Mouse (Mus musculus) intestine, embryonic 14.5 days (tissue): ENCODE data around the gene Ncoa3. TPM values are rescaled to one million over a fixed set of nuclear protein-coding genes. Genes with fewer than 3 reads are reported as not detected.

Source experiments
- ATAC-seq: fragments of 200-750 bp; cut with Nextera tagmentation; replicated peaks from 2 replicates; pipeline ENCODE4 v1.8.0; 2017; ENCODE audit warnings: low read depth, moderate number of reproducible peaks, moderate TSS enrichment, moderate library complexity; ENCODE audit not compliant: low FRiP score, low TSS enrichment
- DNase-seq: peaks from one replicate; pipeline ENCODE4 v3.0.0-alpha.2; 2018; ENCODE audit warnings: low spot score
- H3K27ac ChIP-seq: fragments of 300-500 bp; sonication (generic); 2 replicates; pipeline ENCODE4 v1.5.1; 2014; ENCODE audit warnings: low read depth, mild to moderate bottlenecking, control low read depth
- H3K27me3 ChIP-seq: fragments of 300-500 bp; sonication (generic); replicated peaks from 2 replicates; pipeline ENCODE4 v1.6.1; 2014; ENCODE audit warnings: low read length, control low read depth; ENCODE audit not compliant: control insufficient read depth, insufficient read depth
- H3K36me3 ChIP-seq: fragments of 300-500 bp; sonication (generic); 2 replicates; pipeline ENCODE4 v1.6.1; 2014; ENCODE audit warnings: low read length, control low read depth; ENCODE audit not compliant: control insufficient read depth, insufficient read depth
- H3K4me1 ChIP-seq: fragments of 300-500 bp; sonication (generic); replicated peaks from 2 replicates; pipeline ENCODE4 v1.6.1; 2014; ENCODE audit warnings: low read length, control low read depth, mixed read lengths; ENCODE audit not compliant: control insufficient read depth, insufficient read depth
- H3K4me2 ChIP-seq: fragments of 300-500 bp; sonication (generic); 2 replicates; pipeline ENCODE4 v1.6.1; 2014; ENCODE audit warnings: low read length
- H3K4me3 ChIP-seq: fragments of 300-500 bp; sonication (generic); 2 replicates; pipeline ENCODE4 v1.5.1; 2014; ENCODE audit warnings: low read depth, low read length, control low read depth, mixed read lengths
- H3K9ac ChIP-seq: fragments of 300-500 bp; sonication (generic); 2 replicates; pipeline ENCODE4 v1.6.1; 2014; ENCODE audit warnings: mild to moderate bottlenecking, low read length
- H3K9me3 ChIP-seq: fragments of 300-500 bp; sonication (generic); 2 replicates; pipeline ENCODE4 v1.6.1; 2016; ENCODE audit warnings: low read length, control low read depth; ENCODE audit not compliant: control insufficient read depth
- WGBS: fragments of 180-500 bp; shearing (Covaris S2); extraction: QIAGEN DNeasy Blood & Tissue Kit; methylation state at CpG from one replicate; pipeline ENCODE4 v1.1.7; 2014; 5-methylcytosine and 5-hydroxymethylcytosine counted together
- polyA plus RNA-seq: library from polyadenylated mRNA; unstranded; fragments of >200 nt; fragmentation: Nextera tagmentation; extraction: Ambion mirVana; gene quantifications from 2 replicates; pipeline ENCODE4 v1.2.1, GENCODE M21; 2014

The Ncoa3 gene
- polyA plus RNA-seq, 1 experiment from 2014 or later, result 15.9 TPM

GRCm38 (mm10) chr2:166121681-166122355 lies 129.4 kb downstream of the Ncoa3 start:
- Histone ChIP-seq H3K27me3 (no peaks in the 10 kb centered on the region), H3K27ac (no peak overlapping the region), H3K4me2 (no peak overlapping the region), H3K36me3 (peaks cover 45% of the 10 kb centered on the region), H3K9ac (no peak overlapping the region), H3K4me1 (0 out of 2 replicates have a peak, but pooled peaks cover 8% of the 10 kb centered on the region), H3K4me3 (no peak overlapping the region), H3K9me3 (no peaks in the 10 kb centered on the region)
- ATAC-seq, result no peak
- WGBS, result 80% methylated on average over 14 of the region's 14 CpGs
- DNase-seq, result no peak

- Histone ChIP-seq H3K4me3 (no peak overlapping the region), H3K27ac (no peak overlapping the region), H3K36me3 (peaks cover 43% of the 10 kb centered on the region), H3K9ac (no peak overlapping the region), H3K4me2 (no peak overlapping the region), H3K9me3 (no peaks in the 10 kb centered on the region), H3K4me1 (0 out of 2 replicates have a peak, but pooled peaks cover 8% of the 10 kb centered on the region), H3K27me3 (no peaks in the 10 kb centered on the region)
- no peak for DNase-seq
- WGBS, result 71% methylated on average over 6 of the region's 6 CpGs
- ATAC-seq, result no peak
Measured at GRCm38 (mm10) chr2:166122781-166123180, 130.3 kb downstream of the Ncoa3 start.

Other genes with a start within 250 kb of the Ncoa3 start
- gene Zmynd8, start 93.6 kb upstream of the Ncoa3 start, polyA plus RNA-seq, result 49.2 and 53.6 TPM in 2 replicates
- gene Sulf2, start 163.0 kb downstream of the Ncoa3 start, polyA plus RNA-seq, result 134 TPM in 2 replicates